Mouse (Mus musculus) lung, adult 2 months (tissue): Measurements from ENCODE around the gene Numbl.

Source experiments
- CTCF ChIP-seq: fragments of 200-500 bp; IDR thresholded peaks from 2 replicates; pipeline ENCODE4 v1.5.1; 2011; ENCODE audit warnings: mild to moderate bottlenecking, low read length, control low read depth; ENCODE audit not compliant: insufficient read depth
- POLR2A ChIP-seq: fragments of 200-500 bp; IDR thresholded peaks from 2 replicates; pipeline ENCODE4 v1.6.1; 2011; ENCODE audit warnings: low read depth, mild to moderate bottlenecking, control low read depth, low read length, borderline replicate concordance; ENCODE audit errors: extremely low read depth

- TF ChIP-seq CTCF (no peak), POLR2A (no peak)
Measured at GRCm38 (mm10) chr7:27227676-27228075, 30.6 kb upstream of the Numbl start.
